Mouse (Mus musculus) forebrain, embryonic 16.5 days (tissue): ENCODE data around the gene Stxbp1. TPM values are rescaled to one million over a fixed set of nuclear protein-coding genes. Genes with fewer than 3 reads are reported as not detected.

Source experiments
- ATAC-seq: fragments of 200-750 bp; cut with Nextera tagmentation; 2 replicates; pipeline ENCODE4 v1.8.0; 2017; ENCODE audit warnings: mild to moderate bottlenecking, moderate library complexity
- H3K27ac ChIP-seq: fragments of 300-500 bp; sonication (generic); 2 replicates; pipeline ENCODE4 v1.5.1; 2014; ENCODE audit warnings: low read length, control low read depth
- H3K27me3 ChIP-seq: fragments of 300-500 bp; sonication (generic); replicated peaks from 2 replicates; pipeline ENCODE4 v1.6.1; 2014; ENCODE audit warnings: low read length; ENCODE audit not compliant: control insufficient read depth, insufficient read depth
- H3K36me3 ChIP-seq: fragments of 300-500 bp; sonication (generic); 2 replicates; pipeline ENCODE4 v1.6.1; 2014; ENCODE audit not compliant: control insufficient read depth, insufficient read depth
- H3K4me1 ChIP-seq: fragments of 300-500 bp; sonication (generic); replicated peaks from 2 replicates; pipeline ENCODE4 v1.6.1; 2014; ENCODE audit warnings: low read length; ENCODE audit not compliant: control insufficient read depth, insufficient read depth
- H3K4me2 ChIP-seq: fragments of 300-500 bp; sonication (generic); 2 replicates; pipeline ENCODE4 v1.6.1; 2014; ENCODE audit warnings: mild to moderate bottlenecking, low read length, control low read depth
- H3K4me3 ChIP-seq: fragments of 300-500 bp; sonication (generic); replicated peaks from 2 replicates; pipeline ENCODE4 v1.5.1; 2014; ENCODE audit warnings: mild to moderate bottlenecking, low read length, control low read depth
- H3K9ac ChIP-seq: fragments of 300-500 bp; sonication (generic); replicated peaks from 2 replicates; pipeline ENCODE4 v1.6.1; 2014; ENCODE audit warnings: low read depth, low read length, control low read depth
- H3K9me3 ChIP-seq: fragments of 300-500 bp; sonication (generic); 2 replicates; pipeline ENCODE4 v1.6.1; 2016; ENCODE audit warnings: low read length; ENCODE audit not compliant: control insufficient read depth
- WGBS: fragments of 180-500 bp; shearing (Covaris S2); extraction: QIAGEN DNeasy Blood & Tissue Kit; methylation state at CpG from one replicate; pipeline ENCODE4 v1.1.7; 2014; 5-methylcytosine and 5-hydroxymethylcytosine counted together
- polyA plus RNA-seq: library from polyadenylated mRNA; unstranded; fragments of >200 nt; fragmentation: Nextera tagmentation; extraction: Ambion mirVana; gene quantifications from 2 replicates; pipeline ENCODE4 v1.2.1, GENCODE M21; 2015

Gene Stxbp1
- polyA plus RNA-seq, 1 experiment from 2014 or later = 251 TPM

- no peaks in the 10 kb centered on the region for H3K27me3 ChIP-seq
- peak overlapping the region; percentile 86 for H3K27ac ChIP-seq
- under 1% methylated on average over 50 of the region's 58 CpGs for WGBS
- peak overlapping the region; percentile 85 for H3K4me2 ChIP-seq
- ATAC-seq = peak; percentile 56
- no peaks in the 10 kb centered on the region for H3K9me3 ChIP-seq
- peaks cover 22% of the 10 kb centered on the region for H3K4me1 ChIP-seq
- peak overlapping the region; percentile 84 for H3K4me3 ChIP-seq
- peak overlapping the region; percentile 87 for H3K9ac ChIP-seq
- H3K36me3 ChIP-seq = peaks cover 3% of the 10 kb centered on the region; the same call in 1 of the 2 replicates
Observed at GRCm38 (mm10) chr2:32741273-32742172, 105.5 kb downstream of the Stxbp1 start.

GRCm38 (mm10) chr2:32740916-32741272, 106.2 kb downstream of the Stxbp1 start, which contains the start of gene 6330409D20Rik:
TSS of gene 6330409D20Rik (minus strand) at chr2:32741016.
- peak within 1 kb of the TSS; percentile 87 for H3K9ac ChIP-seq
- no peaks in the 10 kb centered on the region for H3K9me3 ChIP-seq
- 0 out of 2 replicates have a peak, but pooled peaks have one; percentile 1 for ATAC-seq
- H3K4me1 ChIP-seq = peaks cover 22% of the 10 kb centered on the region
- 5% methylated on average over 11 of the region's 11 CpGs for WGBS
- peak within 1 kb of the TSS; percentile 84 for H3K4me3 ChIP-seq
- H3K4me2 ChIP-seq = peak within 1 kb of the TSS; percentile 85
- peak within 1 kb of the TSS; percentile 86 for H3K27ac ChIP-seq
- peaks cover under 1% of the 10 kb centered on the region; the same call in 1 of the 2 replicates for H3K36me3 ChIP-seq
- H3K27me3 ChIP-seq = no peaks in the 10 kb centered on the region

GRCm38 (mm10) chr2:32739311-32739710, 107.7 kb downstream of the Stxbp1 start:
- peaks cover 22% of the 10 kb centered on the region for H3K4me1 ChIP-seq
- no peak overlapping the region for H3K27ac ChIP-seq
- no peak overlapping the region for H3K9ac ChIP-seq
- no peak overlapping the region for H3K4me2 ChIP-seq
- no peaks in the 10 kb centered on the region for H3K27me3 ChIP-seq
- H3K36me3 ChIP-seq = no peaks in the 10 kb centered on the region
- no peaks in the 10 kb centered on the region for H3K9me3 ChIP-seq
- ATAC-seq = no peak
- H3K4me3 ChIP-seq = no peak overlapping the region
- 71% methylated on average over 4 of the region's 4 CpGs for WGBS

Other genes starting within 250 kb of the Stxbp1 start
- gene St6galnac6, start 247.5 kb downstream of the Stxbp1 start, polyA plus RNA-seq = 18.3 and 21.6 TPM in 2 replicates
- 83.8 and 91.2 TPM in 2 replicates for gene Ak1, start 225.5 kb downstream of the Stxbp1 start, polyA plus RNA-seq
- gene Eng, start 200.7 kb downstream of the Stxbp1 start, polyA plus RNA-seq = 27.3 and 31.9 TPM in 2 replicates
- gene Fpgs, start 143.1 kb downstream of the Stxbp1 start, polyA plus RNA-seq = 21.5 and 23.7 TPM in 2 replicates
- 82.2 and 85.0 TPM in 2 replicates for gene Cdk9, start 134.2 kb downstream of the Stxbp1 start, polyA plus RNA-seq
- 41.9 and 43.0 TPM in 2 replicates for gene Sh2d3c, start 126.2 kb downstream of the Stxbp1 start, polyA plus RNA-seq
- gene 6330409D20Rik, start 106.2 kb downstream of the Stxbp1 start, polyA plus RNA-seq = 2.8 and 3.5 TPM in 2 replicates
- 62.1 and 65.4 TPM in 2 replicates for gene Tor2a, start 90.0 kb downstream of the Stxbp1 start, polyA plus RNA-seq
- 0.41 and 0.62 TPM in 2 replicates for gene Ttc16, start 71.6 kb downstream of the Stxbp1 start, polyA plus RNA-seq
- gene Ptrh1, start 71.5 kb downstream of the Stxbp1 start, polyA plus RNA-seq = 5.4 and 6.9 TPM in 2 replicates
- 0.58 and 0.66 TPM in 2 replicates for gene Cfap157, start 62.8 kb downstream of the Stxbp1 start, polyA plus RNA-seq
- gene Fam129b, start 28.9 kb upstream of the Stxbp1 start, polyA plus RNA-seq = 36.4 and 41.1 TPM in 2 replicates
- 101 and 105 TPM in 2 replicates for gene Rpl12, start 114.3 kb upstream of the Stxbp1 start, polyA plus RNA-seq
- 18.1 and 21.9 TPM in 2 replicates for gene Lrsam1, start 114.4 kb upstream of the Stxbp1 start, polyA plus RNA-seq
- 23.9 and 24.0 TPM in 2 replicates for gene Slc2a8, start 134.8 kb upstream of the Stxbp1 start, polyA plus RNA-seq